Mouse (Mus musculus) cerebellum, adult (tissue): ENCODE measurements around the gene Olfr1438-ps1.
"Not testable (repeated sequence)": the region's sequence is repeated elsewhere in the genome, so short reads cannot be mapped to it uniquely, and the experiment has no call there.

ENCODE experiments used
- ATAC-seq: cut with Nextera tagmentation; 2 replicates; pipeline ENCODE4 v1.9.2; 2017; ENCODE audit warnings: mild to moderate bottlenecking, moderate library complexity, mixed read lengths; ENCODE audit not compliant: insufficient number of reproducible peaks, low FRiP score, low TSS enrichment

Gene Olfr1438-ps1

DNA sequence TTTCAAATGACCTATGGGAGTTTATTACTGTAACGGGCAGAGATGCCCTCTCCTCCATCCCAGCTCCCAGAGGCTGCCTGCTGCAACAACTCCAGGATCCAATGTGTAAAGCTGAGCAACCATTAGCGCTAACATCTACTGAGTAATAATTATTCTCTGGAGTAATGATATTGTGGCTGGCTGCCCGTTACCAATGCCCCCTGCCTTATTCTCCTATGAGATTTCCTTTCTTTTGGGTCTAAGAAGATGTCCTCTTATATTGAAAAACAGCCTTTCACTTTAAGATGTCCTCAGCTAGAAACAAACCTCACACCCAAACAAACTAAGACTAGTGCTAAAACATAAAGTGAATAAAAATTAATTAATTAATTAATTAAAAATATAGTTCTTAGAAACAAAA is at the start of gene Olfr1438-ps1:
TSS of gene Olfr1438-ps1 (minus strand) at position 101 of the 400 bp plus-strand sequence.
- ATAC-seq = no peak

DNA sequence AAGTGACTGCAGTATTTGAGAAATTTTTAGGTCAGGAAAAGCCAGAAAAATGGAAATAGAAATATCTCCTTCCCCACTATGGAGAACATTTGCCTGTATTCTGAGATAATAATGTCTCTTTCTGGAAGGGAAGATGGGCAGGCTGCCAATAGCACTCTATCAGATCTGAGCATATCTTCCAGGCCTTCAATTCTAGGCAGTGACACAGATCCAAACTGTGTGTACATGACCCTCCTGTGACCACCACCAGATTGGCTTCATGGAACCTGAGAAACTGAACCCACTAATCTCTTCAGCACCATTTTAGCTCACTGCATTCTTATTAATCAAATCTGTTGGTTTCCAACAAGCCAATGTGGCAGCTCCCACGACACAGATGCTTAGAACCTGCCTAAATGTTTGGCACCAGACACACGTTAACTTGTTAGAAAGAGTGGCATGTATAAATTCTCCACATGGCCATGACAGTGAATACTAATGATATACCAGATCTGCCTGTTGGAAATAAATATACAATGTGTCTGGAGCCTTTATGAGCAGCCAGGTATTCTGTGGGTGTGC is 38.8 kb upstream of the Olfr1438-ps1 start:
- no peak for ATAC-seq

DNA sequence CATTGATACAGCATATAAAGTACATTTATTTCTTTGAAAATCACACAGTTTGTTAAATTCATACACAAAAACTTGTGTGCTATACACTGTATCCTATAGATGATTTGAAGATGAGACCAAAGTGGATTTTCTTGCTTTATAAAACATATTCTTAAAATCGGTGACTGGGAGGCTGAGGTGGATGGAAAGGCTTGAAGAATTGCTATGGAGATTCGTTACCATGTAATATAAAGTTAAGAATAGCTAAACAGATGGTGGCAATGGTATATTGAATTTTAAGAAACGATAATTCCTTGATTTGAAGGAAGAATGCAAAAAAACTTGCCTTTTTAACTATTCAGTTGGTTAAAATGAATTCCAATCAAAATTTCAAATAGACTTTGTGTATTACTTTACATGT is 37.3 kb upstream of the Olfr1438-ps1 start:
- no peak for ATAC-seq

DNA sequence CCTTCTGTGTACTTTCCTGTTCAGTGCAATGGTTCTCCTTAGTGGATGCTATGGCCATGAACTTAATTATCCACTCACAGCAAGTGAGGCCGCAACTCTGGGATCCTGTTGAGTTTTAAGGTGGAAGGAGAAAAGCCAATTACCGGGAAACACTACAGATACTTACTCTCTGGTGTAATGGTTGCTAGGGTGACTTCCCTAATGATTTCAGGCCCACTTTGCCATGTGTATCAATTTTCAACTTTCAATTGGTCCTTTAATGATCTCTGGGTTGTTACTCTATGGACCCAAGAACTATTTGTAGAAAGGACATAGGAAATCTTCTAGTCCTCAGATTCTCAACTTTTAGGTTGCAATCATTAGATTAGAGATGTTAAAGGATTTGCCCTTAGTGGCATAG is 10.7 kb downstream of the Olfr1438-ps1 start, which contains the start of gene Olfr1437:
TSS of gene Olfr1437 (minus strand) at position 101 of the 400 bp plus-strand sequence.
- ATAC-seq = no peak

DNA sequence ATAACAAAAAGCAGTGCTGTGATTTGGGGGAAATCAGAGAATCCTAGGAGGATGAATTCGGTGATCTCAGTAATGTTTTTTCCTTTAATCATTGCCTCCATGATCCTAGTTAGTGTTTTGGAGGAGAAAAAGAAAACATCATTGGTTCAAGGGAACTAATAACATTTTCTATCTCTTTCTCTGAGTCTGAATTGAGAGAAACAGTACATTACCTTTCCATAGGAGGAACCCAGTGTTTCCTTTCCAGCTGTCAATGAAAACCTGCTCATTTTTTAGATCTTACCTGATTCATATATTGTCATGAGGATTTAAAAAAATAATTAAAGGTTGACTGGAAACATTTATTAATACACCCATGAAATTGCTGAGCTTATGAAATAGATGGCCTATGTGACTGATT is 36.7 kb downstream of the Olfr1438-ps1 start, which contains the start of gene Olfr1436:
TSS of gene Olfr1436 (minus strand) at position 101 of the 400 bp plus-strand sequence.
- ATAC-seq = not testable (repeated sequence)

DNA sequence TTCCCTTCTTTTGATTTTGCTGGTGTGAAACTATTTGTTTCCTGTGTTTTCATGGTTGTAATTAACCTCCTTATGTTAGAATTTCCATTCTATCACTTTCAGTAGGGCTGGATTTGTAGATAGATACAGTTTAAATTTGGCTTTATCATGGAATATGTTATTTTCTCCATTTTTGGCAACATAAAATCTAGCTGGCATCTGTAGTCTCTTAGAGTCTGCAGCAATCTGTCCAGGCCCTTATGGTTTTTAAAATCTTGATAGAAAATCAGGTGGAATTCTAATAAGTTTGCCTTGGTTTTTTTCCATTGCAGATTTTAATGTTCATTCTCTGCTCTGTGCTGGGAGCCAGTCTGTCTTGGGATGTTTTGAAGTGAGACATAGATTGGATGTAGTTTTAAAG is 42.7 kb downstream of the Olfr1438-ps1 start:
- ATAC-seq = no peak

DNA sequence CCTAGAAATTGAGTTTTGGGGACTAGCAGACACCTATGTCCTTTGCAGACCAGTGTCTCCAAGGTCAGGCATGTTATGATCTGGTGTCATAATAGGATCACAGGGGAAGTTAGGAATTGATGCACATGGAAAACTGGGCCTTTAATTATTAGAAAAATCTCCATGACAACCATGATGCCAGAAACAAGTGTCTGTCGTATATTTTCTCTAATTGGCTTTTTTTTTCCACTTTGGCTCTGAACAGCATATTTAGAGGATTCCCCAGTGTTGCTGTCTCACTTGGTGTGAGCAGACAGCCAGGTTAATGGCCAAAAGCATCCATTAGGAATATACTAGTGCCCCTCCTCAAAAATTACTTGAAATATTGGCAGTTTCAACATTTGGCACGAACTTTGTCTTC is 56.2 kb downstream of the Olfr1438-ps1 start, which contains the start of gene Olfr1434:
TSS of gene Olfr1434 (plus strand) at position 301 of the 400 bp plus-strand sequence.
- ATAC-seq = no peak
